Mouse (Mus musculus): ENCODE data around the gene Olfr1493-ps1.

Olfr1493-ps1 gene

GRCm38 (mm10) chr19:13722978-13723377 is at the start of gene Olfr1493-ps1:
Gene Olfr1493-ps1, plus strand, starts transcription at chr19:13723278.
- no peak for DNase-seq (ENCODE audit: low read depth, low spot score)

GRCm38 (mm10) chr19:13696968-13697367 is 26.1 kb upstream of the Olfr1493-ps1 start, which contains the start of gene Olfr1491:
Gene Olfr1491, plus strand, starts transcription at chr19:13697268.
- DNase-seq (ENCODE audit: low read depth, low spot score): no peak

GRCm38 (mm10) chr19:13739428-13739827 is 16.4 kb downstream of the Olfr1493-ps1 start, which contains the start of gene Olfr1494:
Gene Olfr1494, plus strand, starts transcription at chr19:13739728.
- no peak for DNase-seq (ENCODE audit: low read depth, low spot score)

GRCm38 (mm10) chr19:13749366-13749765 is 26.3 kb downstream of the Olfr1493-ps1 start:
- DNase-seq (ENCODE audit: low read depth, low spot score): peak; percentile 73

- DNase-seq (ENCODE audit: low read depth, low spot score): no peak
Measured at GRCm38 (mm10) chr19:13764306-13764705, 41.2 kb downstream of the Olfr1493-ps1 start, which contains the start of gene Olfr1495. Gene Olfr1495, plus strand, starts transcription at chr19:13764606.

- peak; percentile 80 for DNase-seq (ENCODE audit: low read depth, low spot score)
Measured at GRCm38 (mm10) chr19:13768565-13769276, 45.6 kb downstream of the Olfr1493-ps1 start.

GRCm38 (mm10) chr19:13777578-13777977 is 54.5 kb downstream of the Olfr1493-ps1 start, which contains the start of gene Olfr1496:
Gene Olfr1496, plus strand, starts transcription at chr19:13777878.
- DNase-seq (ENCODE audit: low read depth, low spot score): no peak
